Mouse (Mus musculus): ENCODE results near the gene Cdh4. TPM values are rescaled to one million over a fixed set of nuclear protein-coding genes. Genes with fewer than 3 reads are reported as not detected.

Cdh4 gene
- polyA plus RNA-seq, 1 experiment from 2014 or later, result 63.4 TPM

DNA sequence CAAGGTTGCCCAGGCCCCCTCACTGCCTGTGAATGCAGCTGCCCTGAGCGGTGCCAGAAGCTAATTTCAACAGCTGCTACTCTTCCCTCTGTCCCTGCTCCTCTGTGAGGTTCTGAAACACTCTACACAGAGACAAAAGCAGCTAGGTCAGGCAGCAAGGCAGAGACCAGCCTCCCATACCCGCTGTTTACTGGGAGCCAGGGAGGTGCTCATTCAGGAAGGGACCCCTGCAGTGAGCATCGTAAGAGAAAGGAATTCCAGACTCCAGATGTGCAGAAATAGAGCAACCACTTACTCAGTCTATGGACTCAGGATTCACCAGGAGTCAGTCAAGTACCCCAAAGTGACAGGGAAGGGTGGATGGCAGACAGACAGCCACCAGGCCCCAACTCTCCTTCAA, 278.1 kb downstream of the Cdh4 start:
- H3K27me3 ChIP-seq (ENCODE audit: control insufficient read depth, insufficient read depth, low read depth, low read length), result no peaks in the 10 kb centered on the region
- ATAC-seq, result no peak
- no peak overlapping the region for H3K4me3 ChIP-seq (ENCODE audit: low read depth, low read length)
- 27% methylated on average over 3 of the region's 3 CpGs for WGBS
- H3K4me1 ChIP-seq (ENCODE audit: control insufficient read depth, insufficient read depth, low read length), result peaks cover 11% of the 10 kb centered on the region; the same call in 1 of the 2 replicates
- no peak overlapping the region for H3K27ac ChIP-seq (ENCODE audit: low read length)
- H3K4me2 ChIP-seq (ENCODE audit: low read length), result no peak overlapping the region
- no peaks in the 10 kb centered on the region for H3K9me3 ChIP-seq (replicated peaks; ENCODE audit: control insufficient read depth, low read length, poor library complexity, severe bottlenecking)
- no peak overlapping the region for H3K9ac ChIP-seq (ENCODE audit: low read depth, low read length)
- H3K36me3 ChIP-seq (ENCODE audit: control insufficient read depth, insufficient read depth, low read length), result no peaks in the 10 kb centered on the region

DNA sequence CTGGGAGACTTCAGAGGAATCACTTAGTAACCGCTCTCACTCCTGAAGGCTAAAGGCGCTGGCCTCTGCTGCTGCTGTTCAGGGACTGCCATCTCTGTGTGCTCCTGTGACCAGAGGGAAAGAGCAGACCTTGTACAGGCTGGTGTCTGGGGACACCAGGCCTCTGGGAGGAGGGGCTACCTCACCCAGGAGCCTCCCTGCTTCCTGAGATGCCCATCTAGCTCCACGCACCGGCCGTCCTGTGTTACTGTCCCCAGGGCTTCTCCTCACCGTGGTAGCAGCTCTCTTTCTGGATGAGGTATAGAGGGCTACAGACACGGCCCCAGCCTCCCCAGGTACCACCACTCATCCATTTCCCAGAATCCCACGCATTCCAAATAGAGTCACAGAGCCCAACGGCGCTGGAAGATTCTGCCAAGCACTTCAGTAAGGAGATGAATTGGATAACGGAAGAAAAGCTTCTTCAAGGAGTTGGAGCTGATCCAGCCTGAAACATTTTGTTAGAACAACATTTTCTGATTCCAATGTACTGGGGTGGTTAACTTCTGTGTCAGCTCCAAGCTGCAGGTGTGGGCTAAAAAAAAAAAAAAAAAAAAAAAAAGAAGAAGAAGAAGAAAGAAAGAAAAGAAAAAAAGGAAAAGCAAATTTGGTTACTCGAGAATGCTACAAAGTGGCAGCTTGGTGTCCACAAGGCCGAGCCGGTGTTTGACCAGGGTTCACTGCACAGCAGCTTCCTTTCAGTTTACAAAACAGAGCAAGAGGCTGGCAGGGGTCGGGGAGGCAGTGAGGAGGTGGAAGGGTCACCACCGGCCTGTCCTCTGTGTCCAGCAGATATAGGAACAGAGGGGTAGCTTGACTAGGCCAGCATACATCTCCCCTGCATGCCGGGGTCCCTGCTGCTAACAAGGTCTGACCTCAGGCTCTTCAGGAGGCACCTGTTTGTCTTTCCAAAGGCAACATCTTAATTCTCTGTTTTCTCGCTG, 279.6 kb downstream of the Cdh4 start:
- WGBS, result 51% methylated on average over 18 of the region's 18 CpGs
- no peak overlapping the region for H3K9ac ChIP-seq (ENCODE audit: low read depth, low read length)
- H3K27me3 ChIP-seq (ENCODE audit: control insufficient read depth, insufficient read depth, low read depth, low read length), result no peaks in the 10 kb centered on the region
- H3K27ac ChIP-seq (ENCODE audit: low read length), result peak overlapping the region; percentile 22; the same call in 1 of the 2 replicates
- ATAC-seq, result no peak
- H3K36me3 ChIP-seq (ENCODE audit: control insufficient read depth, insufficient read depth, low read length), result no peaks in the 10 kb centered on the region
- peaks cover 11% of the 10 kb centered on the region; the same call in 1 of the 2 replicates for H3K4me1 ChIP-seq (ENCODE audit: control insufficient read depth, insufficient read depth, low read length)
- H3K4me2 ChIP-seq (ENCODE audit: low read length), result no peak overlapping the region
- no peaks in the 10 kb centered on the region for H3K9me3 ChIP-seq (replicated peaks; ENCODE audit: control insufficient read depth, low read length, poor library complexity, severe bottlenecking)
- no peak overlapping the region for H3K4me3 ChIP-seq (ENCODE audit: low read depth, low read length)

DNA sequence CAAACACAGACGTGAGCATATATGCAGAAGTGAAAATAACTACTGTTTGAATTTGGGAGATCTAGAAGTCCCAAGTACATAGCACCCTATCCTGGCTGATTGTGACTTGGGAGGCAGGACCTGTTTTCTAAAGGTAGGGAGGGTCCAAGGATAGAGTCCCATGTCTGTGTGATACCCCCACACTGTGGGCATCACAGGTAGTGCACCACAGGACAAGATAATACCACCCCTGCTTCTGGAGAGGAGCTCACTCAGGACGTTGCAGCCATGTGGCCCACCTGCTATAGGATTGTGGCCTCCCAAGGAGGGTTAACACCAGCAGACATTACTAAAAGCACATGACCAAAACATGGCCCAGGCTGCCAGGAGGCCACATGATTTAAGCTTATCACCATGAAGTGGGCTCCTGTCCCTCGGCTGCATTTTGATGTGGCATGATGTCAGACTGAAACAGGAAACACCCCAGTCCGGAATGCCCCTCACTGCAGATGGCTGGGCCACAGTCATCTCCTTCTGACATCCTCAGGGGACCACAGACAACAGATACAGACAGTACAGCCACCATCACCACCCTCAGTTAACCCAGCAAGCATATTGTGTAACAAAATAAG, 280.6 kb downstream of the Cdh4 start:
- Histone ChIP-seq H3K9ac (ENCODE audit: low read depth, low read length) (no peak overlapping the region), H3K4me3 (ENCODE audit: low read depth, low read length) (no peak overlapping the region), H3K4me1 (ENCODE audit: control insufficient read depth, insufficient read depth, low read length) (peaks cover 11% of the 10 kb centered on the region; the same call in 1 of the 2 replicates), H3K27me3 (ENCODE audit: control insufficient read depth, insufficient read depth, low read depth, low read length) (no peaks in the 10 kb centered on the region), H3K36me3 (ENCODE audit: control insufficient read depth, insufficient read depth, low read length) (no peaks in the 10 kb centered on the region), H3K4me2 (ENCODE audit: low read length) (no peak overlapping the region), H3K27ac (ENCODE audit: low read length) (no peak overlapping the region), H3K9me3 (replicated peaks; ENCODE audit: control insufficient read depth, low read length, poor library complexity, severe bottlenecking) (no peaks in the 10 kb centered on the region)
- WGBS, result 73% methylated on average over 4 of the region's 4 CpGs
- ATAC-seq, result peak; percentile 30; the same call in 1 of the 2 replicates

DNA sequence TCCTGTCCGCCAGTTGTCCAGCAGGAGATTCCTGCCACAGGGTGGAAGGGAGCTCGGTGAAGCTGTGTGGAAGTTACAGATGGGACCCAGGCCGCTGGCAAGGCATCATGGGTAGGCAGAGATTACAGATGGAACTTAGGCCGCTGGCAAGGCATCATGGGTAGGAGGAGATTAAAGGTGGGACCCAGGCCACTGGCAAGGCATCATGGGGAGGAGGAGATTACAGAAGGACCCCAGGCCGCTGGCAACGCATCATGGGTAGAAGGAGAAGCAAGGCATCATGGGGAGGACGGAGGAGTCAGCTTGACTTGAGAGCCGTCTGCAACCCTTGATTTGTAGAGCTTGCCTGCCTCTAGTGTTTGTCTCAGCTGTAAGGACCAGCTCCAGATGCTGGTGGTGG, 281.2 kb downstream of the Cdh4 start:
- Histone ChIP-seq H3K27me3 (ENCODE audit: control insufficient read depth, insufficient read depth, low read depth, low read length) (no peaks in the 10 kb centered on the region), H3K4me2 (ENCODE audit: low read length) (no peak overlapping the region), H3K9me3 (replicated peaks; ENCODE audit: control insufficient read depth, low read length, poor library complexity, severe bottlenecking) (no peaks in the 10 kb centered on the region), H3K4me1 (ENCODE audit: control insufficient read depth, insufficient read depth, low read length) (peaks cover 11% of the 10 kb centered on the region; the same call in 1 of the 2 replicates), H3K27ac (ENCODE audit: low read length) (no peak overlapping the region), H3K36me3 (ENCODE audit: control insufficient read depth, insufficient read depth, low read length) (no peaks in the 10 kb centered on the region), H3K4me3 (ENCODE audit: low read depth, low read length) (no peak overlapping the region), H3K9ac (ENCODE audit: low read depth, low read length) (no peak overlapping the region)
- no peak for ATAC-seq
- WGBS, result 89% methylated on average over 8 of the region's 8 CpGs

DNA sequence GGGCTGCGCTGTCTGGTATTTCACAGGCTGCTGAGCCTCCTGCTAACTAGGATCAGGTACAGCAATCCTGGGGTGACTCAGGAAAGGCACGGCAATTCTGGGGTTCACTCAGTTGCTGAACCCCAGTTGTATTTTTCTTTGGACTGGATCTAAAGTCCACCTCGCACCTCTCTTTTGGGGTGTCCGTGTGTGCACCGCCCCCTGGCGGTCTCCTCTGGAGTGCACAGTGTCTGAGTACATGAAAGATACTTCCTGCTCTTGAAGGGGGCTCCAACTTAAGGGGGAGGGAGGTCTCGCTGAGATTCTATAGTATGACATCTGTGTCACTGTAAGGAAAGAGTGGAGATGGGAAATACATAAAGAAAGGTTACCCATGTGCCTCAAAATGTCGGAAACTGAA, 286.8 kb downstream of the Cdh4 start:
- 54% methylated on average over 8 of the region's 8 CpGs for WGBS
- H3K4me3 ChIP-seq (ENCODE audit: low read depth, low read length), result no peak overlapping the region
- no peak for ATAC-seq
- no peak overlapping the region for H3K9ac ChIP-seq (ENCODE audit: low read depth, low read length)
- no peak overlapping the region for H3K27ac ChIP-seq (ENCODE audit: low read length)
- no peak overlapping the region for H3K4me2 ChIP-seq (ENCODE audit: low read length)
- H3K27me3 ChIP-seq (ENCODE audit: control insufficient read depth, insufficient read depth, low read depth, low read length), result no peaks in the 10 kb centered on the region
- H3K4me1 ChIP-seq (ENCODE audit: control insufficient read depth, insufficient read depth, low read length), result peaks cover 3% of the 10 kb centered on the region; the same call in 1 of the 2 replicates
- no peaks in the 10 kb centered on the region for H3K36me3 ChIP-seq (ENCODE audit: control insufficient read depth, insufficient read depth, low read length)
- no peaks in the 10 kb centered on the region for H3K9me3 ChIP-seq (replicated peaks; ENCODE audit: control insufficient read depth, low read length, poor library complexity, severe bottlenecking)

DNA sequence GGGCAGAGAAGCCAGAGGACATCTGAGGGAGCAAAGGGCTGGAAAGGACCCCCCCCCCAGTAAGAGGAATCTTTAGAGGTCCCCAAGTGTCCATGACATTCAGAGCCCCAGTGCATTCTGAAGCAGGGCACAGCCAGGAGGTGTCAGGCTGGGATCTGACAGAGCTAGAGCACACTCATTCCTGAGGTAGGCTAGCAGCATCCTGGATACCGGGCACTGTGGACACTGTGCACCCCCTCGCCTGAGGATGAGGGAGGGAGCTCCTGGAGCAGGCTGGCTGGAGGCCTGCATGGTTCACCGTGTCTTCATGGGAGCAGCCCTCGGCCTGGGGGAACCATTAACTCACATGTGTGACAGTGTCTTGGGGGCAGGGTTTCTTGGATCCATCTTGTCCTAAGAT, 287.6 kb downstream of the Cdh4 start:
- H3K4me2 ChIP-seq (ENCODE audit: low read length), result no peak overlapping the region
- H3K27me3 ChIP-seq (ENCODE audit: control insufficient read depth, insufficient read depth, low read depth, low read length), result no peaks in the 10 kb centered on the region
- no peak overlapping the region for H3K27ac ChIP-seq (ENCODE audit: low read length)
- no peaks in the 10 kb centered on the region for H3K36me3 ChIP-seq (ENCODE audit: control insufficient read depth, insufficient read depth, low read length)
- peaks cover 3% of the 10 kb centered on the region; the same call in 1 of the 2 replicates for H3K4me1 ChIP-seq (ENCODE audit: control insufficient read depth, insufficient read depth, low read length)
- H3K9ac ChIP-seq (ENCODE audit: low read depth, low read length), result no peak overlapping the region
- H3K4me3 ChIP-seq (ENCODE audit: low read depth, low read length), result no peak overlapping the region
- WGBS, result 83% methylated on average over 4 of the region's 4 CpGs
- no peak for ATAC-seq
- H3K9me3 ChIP-seq (replicated peaks; ENCODE audit: control insufficient read depth, low read length, poor library complexity, severe bottlenecking), result no peaks in the 10 kb centered on the region

DNA sequence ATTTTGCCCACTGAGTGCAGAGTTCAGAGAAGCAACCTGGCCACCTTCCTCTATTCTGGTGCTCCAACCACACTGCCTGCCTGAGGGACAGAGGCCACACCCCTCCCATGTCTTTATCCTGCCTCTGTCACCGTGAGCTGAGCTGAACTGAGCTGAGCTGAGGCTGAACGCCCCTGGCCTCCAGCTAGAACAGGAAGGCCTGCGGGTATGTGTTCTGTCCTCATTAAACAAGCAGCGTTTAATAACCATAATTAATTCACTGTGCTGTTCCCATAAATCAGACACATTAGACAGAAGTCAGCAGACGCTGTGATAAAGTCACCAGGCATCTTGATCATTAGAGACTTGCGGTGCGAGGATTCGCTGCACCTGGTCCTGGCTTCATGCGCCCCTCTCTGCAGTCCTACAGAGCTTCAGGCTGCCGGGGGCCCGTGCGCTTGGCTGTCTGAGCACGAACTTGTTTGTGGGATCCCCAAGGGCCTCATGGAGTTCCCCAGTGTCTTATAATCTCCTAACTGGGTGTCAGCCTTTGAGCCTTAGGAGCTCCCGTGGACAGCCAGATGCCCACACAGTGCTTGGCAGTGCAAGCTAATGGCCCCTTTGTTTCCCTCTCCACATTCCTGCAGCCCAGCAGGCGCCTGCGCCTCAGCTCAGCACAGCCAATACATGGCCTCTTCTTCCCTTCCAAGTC, 291.1 kb downstream of the Cdh4 start:
- Histone ChIP-seq H3K4me2 (ENCODE audit: low read length) (no peak overlapping the region), H3K4me3 (ENCODE audit: low read depth, low read length) (no peak overlapping the region), H3K4me1 (ENCODE audit: control insufficient read depth, insufficient read depth, low read length) (peaks cover 3% of the 10 kb centered on the region; the same call in 1 of the 2 replicates), H3K9me3 (replicated peaks; ENCODE audit: control insufficient read depth, low read length, poor library complexity, severe bottlenecking) (no peaks in the 10 kb centered on the region), H3K27me3 (ENCODE audit: control insufficient read depth, insufficient read depth, low read depth, low read length) (peaks cover 4% of the 10 kb centered on the region; the same call in 1 of the 2 replicates), H3K36me3 (ENCODE audit: control insufficient read depth, insufficient read depth, low read length) (no peaks in the 10 kb centered on the region), H3K27ac (ENCODE audit: low read length) (0 out of 2 replicates have a peak overlapping the region, but pooled peaks have one; percentile 29), H3K9ac (ENCODE audit: low read depth, low read length) (no peak overlapping the region)
- WGBS, result 21% methylated on average over 16 of the region's 16 CpGs
- ATAC-seq, result peak; percentile 72

DNA sequence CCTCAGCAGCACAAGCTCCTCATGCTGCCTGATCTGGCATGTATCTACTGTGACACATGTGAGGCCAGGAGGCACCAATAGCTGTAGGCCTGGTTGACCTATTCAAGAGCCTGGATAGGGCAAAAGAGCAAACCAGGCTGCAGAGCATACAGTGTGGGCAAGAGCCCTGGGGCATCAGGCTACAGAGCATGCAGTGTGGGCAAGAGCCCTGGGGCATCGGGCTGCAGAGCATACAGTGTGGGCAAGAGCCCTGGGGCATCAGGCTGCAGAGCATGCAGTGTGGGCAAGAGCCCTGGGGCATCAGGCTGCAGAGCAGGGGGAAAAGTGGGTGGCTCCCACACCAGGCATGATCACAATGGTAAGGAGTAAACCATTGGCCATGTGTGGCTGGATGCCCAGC, 300.2 kb downstream of the Cdh4 start:
- Histone ChIP-seq H3K27me3 (ENCODE audit: control insufficient read depth, insufficient read depth, low read depth, low read length) (no peaks in the 10 kb centered on the region), H3K4me3 (ENCODE audit: low read depth, low read length) (no peak overlapping the region), H3K4me1 (ENCODE audit: control insufficient read depth, insufficient read depth, low read length) (no peaks in the 10 kb centered on the region), H3K4me2 (ENCODE audit: low read length) (no peak overlapping the region), H3K27ac (ENCODE audit: low read length) (no peak overlapping the region), H3K9ac (ENCODE audit: low read depth, low read length) (no peak overlapping the region), H3K9me3 (replicated peaks; ENCODE audit: control insufficient read depth, low read length, poor library complexity, severe bottlenecking) (no peaks in the 10 kb centered on the region), H3K36me3 (ENCODE audit: control insufficient read depth, insufficient read depth, low read length) (no peaks in the 10 kb centered on the region)
- 100% methylated on average over 1 of the region's 1 CpGs for WGBS
- ATAC-seq, result no peak
